Mouse (Mus musculus) T-helper 17 cell (primary cell): ENCODE measurements at regions not wholly inside any gene's neighbourhood (a gene's known extent, or its start where the extent isn't known, plus 50 kb on each side); places are given as distances from the start of the nearest gene placed in this dataset.

Experiments used
- in situ Hi-C, 2 experiments: fragments of 300-600 bp; cut with MboI, MseI; formaldehyde crosslinking; loops; 1 replicate in 1 of 2; 2 replicates in 1 of 2; pipeline ENCODE4 v1.15.1; 2025; ENCODE audit warnings: high pct_unique_total_duplicates in 2 of 2

DNA sequence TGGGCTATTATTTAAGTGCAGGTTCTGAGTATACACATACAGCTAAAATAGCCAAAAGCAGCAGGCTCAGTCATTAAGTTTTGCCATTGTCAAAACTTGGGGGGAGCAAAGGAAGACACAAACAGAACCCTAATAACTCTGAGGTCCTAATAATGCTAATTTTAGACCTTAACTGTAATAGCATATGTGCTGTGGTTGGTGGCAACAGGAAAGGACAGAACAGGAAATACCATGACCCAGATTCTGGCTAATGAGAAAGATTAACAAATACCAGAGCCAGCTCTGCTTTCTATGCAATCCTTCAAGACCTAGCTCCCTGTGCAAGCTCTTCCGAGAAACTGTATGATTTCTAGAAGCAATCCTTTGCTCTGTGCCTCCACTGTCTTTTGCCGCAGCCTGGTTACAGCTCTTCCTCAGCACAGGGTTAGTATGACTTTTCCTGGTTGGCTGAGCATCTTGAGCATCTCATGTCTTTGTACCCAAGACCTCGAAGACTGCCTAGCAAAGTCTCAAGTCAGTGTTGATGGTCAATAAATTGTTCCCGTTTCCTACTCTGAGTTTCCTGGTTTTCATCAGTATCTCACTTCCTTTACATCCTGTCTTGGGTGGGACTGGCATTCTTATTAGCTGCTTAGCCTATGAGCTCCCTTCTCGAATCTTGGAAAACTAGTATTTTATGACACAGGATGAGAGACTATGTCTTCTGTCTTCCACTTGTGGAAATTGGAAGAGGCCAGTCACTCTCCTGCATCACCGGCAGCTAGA lies 49.9 kb upstream of the Eed start:
- in situ Hi-C loops = no loop called here

DNA sequence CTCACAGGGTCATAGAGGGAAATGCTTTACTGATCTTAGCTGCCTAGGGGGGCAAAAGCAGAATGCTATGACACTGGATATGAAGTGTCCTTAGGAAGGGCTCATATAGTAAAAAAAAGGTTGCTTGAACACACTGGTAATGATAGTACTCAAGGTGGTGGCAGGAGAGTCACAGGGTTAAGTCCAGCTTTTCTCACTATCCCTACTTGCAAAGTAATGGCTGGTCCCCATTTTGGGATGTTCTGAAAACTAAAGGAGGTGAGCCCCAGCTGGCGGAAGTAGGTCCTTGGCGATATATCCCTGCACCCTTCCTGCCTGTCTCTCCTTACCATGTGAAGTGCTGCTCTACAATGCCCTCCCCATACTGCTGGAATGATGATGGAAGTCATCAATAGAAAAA lies 52.3 kb upstream of the Eed start:
- in situ Hi-C loops = no loop called here

DNA sequence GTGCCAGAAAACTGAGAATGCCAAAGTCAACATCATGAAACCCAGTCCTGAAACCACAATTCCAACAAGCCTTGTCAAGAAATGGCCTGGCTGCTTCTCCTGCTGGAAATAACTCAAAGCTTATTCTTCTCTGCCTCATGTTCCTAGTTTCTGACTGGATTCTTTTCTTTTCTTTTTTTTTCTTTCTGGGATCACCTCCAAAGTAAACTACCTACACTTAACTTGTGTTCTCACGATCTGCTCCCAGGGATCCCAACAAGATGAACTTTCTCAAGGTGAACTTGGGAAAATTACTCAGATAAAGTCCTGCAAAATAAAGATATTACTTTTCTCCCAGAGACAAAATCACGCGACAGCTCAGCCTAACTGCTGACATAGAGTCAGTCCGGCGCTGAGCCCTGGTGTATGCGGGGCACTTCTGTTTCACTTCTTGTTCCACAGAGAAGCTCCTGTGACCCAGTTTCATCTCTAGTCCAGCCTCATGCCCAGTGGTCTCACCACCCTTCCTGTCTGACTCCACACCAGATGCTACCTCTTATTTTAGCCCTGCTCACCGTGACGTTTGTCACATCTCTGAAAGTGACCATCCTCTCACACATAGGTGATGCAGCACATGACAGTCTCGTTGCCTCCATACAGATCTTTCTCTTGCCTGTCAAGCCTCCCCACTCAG lies 53.0 kb upstream of the Eed start:
- in situ Hi-C loops = no loop called here

DNA sequence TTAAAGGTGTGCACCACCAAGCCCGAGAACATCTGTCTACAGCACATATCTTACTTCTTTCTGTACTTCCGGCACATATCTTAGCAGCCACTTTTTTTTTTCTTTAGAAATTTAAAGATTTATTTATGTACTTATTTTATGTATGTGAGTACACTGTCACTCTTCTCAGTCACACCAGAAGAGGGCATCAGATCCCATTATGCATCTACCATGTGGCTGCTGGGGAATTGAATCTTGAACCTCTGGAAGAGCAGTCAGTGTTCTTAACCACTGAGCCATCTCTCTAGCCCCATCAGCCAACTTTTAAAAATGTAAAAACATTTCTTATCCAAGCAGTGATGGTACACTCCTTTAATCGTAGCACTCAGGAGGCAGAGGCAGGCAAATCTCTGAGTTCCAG lies 53.7 kb upstream of the Eed start:
- in situ Hi-C loops = no loop called here

DNA sequence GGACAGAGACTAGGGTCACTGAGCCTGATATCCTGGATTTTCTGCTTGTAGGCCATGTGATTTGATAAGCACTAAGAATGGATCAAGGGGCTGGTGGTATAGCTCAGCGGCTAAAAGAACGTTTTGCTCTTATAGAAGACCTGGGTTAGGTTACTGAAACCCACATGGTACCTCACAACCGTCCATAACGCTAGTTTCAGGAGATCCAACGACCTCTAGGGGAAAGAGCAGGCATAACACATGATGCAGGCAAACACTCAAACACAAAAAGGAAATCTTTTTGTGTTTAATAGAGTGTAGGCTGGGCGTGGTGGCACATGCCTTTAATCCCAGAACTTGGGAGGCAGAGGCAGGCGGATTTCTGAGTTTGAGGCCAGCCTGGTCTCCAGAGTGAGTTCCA lies 54.6 kb upstream of the Eed start:
- in situ Hi-C loops = no loop called here

DNA sequence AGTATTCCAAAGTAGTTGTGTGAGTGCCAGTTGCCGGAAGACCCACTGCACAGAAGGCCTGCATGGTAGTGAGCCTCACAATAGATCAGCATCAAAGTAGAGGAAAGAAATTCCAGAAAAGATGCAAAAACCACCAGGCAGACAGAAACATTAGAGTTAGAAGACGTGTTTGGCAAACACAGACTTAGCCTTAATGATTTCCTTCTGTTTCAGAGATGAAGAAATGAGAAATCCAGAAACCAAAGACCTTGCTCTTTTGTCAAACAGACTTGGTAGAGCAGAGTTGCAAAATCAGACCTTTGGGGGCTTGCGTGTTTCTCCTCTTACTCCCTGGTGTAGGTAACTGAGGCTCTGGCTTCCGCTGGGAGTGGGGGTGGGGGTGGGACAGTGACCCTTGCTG lies 57.0 kb upstream of the Eed start:
- in situ Hi-C loops = no loop called here

DNA sequence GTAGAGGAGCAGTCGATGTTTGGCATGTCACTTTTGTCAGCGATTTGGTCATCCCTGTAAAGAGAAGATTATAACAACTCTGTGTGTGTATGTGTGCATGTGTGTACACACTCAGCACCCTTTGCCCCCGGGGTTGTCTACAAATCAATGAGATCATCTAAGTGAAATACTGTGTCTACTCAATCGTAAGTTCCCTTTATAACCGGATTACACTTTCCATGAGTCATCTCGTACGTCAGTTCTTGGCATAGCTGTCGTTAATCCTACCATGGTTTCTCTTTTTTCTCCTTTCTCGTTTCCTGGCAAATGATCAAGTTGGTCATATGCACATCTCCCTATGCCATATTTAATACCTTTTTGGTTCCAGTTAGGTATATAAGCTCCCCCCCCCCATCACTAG lies 58.7 kb upstream of the Eed start:
- in situ Hi-C loops = no loop called here

DNA sequence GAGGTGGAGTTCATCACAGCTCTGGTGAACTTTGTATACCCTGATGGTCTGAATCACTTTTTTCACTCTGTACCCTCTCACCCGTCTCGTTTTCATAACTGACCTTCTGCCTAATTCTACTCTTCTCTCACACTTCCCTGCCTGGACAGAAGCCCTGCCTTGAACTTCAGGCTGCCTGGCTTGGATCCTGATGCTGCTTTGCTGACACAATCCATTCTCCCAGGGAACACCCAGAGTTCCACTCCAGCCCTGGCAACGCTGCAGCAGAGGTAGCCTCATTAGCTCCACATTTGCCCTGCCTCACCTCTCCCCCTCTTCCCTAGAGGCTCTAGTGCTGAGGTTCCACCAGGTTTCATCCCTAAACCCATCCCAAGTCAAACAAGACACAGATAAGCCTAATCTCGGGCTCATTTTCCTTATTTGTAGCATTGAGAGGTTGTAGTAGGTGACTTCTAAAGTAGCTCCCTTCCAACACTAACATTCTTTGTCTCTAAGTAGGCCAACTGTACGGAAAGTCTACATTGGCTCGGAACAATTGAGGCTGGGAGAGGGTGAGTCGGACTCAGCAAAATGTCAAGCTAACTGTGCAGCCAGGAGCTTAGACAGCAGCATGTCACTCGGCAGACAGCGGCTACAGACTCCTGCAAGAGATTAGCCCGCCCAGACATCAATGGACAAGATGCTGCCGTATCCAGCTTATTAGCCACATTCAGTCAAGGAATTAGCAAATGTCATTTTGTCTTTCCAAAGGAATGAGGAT lies 60.0 kb upstream of the Eed start:
- in situ Hi-C loops = loop anchor here in 1 of 2 experiments (5.0 kb wide), 1 partner anchor 38 kb away; no protein-coding TSS in a partner anchor

DNA sequence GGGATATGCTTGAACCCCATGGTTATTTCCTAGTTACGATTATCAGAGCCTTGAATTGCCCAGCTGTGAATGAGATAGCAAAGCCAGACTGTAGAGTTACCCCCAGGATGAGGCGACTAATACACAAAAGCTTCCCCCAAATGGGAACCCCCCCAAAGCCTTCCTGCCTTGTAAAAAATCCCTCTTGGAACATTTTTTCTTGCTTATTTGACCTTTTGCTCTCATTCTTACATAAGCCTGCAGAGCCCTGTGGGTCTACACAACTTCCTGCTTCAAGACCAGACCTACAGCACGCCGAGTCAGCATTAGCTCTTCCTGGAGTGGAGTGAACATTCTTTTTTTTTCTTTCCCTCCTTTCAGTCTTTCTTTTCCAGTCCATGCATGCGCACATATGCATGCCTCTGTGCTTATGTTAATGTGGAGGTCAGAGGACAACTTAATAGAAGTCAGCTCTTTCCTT lies 60.8 kb upstream of the Eed start:
- in situ Hi-C loops = loop anchor here in 1 of 2 experiments (5.0 kb wide), 1 partner anchor 39 kb away; no protein-coding TSS in a partner anchor

DNA sequence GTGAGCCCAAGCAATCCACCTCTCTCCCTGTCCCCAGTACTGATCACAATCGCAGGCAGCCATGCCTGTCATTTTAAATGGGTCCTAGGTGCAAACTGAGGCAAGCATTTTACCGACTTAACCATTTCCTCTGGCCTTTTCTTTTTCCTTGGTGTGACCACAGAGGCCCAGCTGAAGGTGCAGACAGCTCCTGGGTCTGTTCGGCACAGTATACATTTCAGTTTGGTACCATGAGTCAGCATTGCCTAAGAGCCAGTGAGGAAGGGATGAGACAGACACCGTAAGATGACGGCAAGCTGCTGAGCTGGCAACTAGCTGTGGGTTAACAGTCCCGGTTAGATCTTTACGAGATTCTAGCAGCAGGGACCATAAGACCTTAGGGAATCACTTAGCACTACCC lies 61.6 kb upstream of the Eed start:
- in situ Hi-C loops = loop anchor here in 1 of 2 experiments (5.0 kb wide), 1 partner anchor 40 kb away; no protein-coding TSS in a partner anchor

DNA sequence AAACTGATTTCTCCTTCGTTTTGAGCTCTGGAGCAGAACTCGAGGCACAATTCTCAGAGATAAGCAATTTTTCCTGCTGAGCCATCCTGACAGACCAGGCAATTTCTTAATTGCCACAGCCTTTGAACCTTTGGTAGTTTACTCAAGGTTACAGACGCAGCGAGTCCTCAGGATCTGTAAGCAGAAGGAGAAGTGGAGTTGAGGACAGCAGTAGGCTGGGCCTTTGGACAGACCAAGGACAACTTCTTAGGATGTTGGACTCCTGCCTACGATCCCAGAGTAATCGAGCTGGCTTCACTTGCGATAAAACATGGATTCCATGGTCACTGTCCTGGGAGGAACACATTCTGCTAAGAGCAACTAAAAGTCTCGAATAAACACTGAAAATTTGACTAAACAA lies 62.7 kb upstream of the Eed start:
- in situ Hi-C loops = loop anchor here in 1 of 2 experiments (5.0 kb wide), 1 partner anchor 41 kb away; no protein-coding TSS in a partner anchor

DNA sequence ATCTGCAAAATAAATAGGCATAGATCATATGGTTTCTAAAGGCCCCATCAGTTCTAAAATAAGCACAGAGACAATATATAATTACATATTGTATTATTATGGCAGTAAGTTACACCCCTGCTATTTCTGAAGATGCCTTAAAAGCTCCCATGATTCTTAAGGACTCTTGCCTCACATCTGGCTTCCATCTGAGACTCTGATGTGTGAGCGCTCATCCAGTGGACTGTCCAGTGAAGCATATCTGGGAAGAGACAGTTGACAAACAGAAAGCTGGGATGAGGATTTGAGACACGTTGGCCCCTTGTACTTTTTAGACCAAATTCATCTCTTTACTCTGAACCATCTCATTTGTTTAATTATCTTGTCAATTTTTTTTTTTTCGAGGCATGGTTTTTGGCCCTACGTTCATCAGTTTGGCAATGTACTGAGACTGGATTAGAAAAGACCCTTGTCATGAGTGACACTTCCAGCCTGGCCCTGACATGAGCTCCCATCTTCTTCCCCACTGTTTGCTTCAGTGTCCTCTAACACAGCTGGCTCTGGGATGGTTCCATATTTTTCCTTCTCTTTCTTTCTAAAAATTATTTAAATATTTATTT lies 63.4 kb upstream of the Eed start:
- in situ Hi-C loops = loop anchor here in 1 of 2 experiments (5.0 kb wide), 1 partner anchor 42 kb away; no protein-coding TSS in a partner anchor

DNA sequence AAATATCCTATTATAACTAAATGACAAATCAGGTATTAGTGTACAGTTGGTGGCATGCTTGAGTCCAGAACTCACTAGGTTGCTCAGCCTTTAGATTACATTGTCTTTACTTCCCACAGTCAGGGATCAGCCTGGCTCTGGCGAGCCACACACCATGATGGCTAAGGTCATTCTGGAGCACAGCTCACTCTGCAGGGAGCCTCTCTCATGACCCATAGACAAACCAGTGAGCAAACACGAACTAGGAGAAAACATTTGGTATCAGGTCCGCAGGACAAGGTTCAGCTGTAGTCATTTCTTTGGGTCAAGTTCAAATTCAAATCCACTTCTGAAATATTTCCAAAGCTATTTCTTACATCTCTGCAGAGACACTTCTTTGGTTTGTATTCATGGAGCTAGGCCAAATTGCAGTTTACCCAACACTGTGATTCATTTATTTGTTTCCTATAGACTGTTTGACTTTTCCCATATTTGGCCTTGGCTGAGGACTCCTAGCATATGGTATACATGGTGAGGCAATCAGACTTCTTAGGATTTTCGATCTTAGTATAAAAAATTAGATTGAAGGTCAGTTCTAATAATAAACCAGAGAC lies 64.5 kb upstream of the Eed start:
- in situ Hi-C loops = no loop called here

DNA sequence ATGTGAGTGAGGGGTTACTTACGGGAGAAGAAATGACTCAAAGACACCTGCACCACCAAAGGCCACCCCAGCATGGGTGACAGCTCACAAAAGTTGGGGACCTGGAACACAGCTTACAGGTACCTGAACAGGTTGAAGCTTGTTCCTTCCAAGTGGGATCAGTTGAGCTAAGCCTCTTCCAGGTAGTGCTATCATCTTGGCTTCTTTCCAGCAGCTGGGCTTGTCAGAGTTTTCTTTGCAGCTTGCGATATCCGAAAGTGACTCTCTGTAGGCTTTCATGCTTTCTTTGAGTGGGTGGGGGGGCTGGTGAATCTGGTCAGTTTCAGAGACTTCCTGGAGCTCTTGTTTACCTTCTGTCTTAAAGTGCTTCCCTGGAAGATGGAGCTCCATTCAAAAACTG lies 65.4 kb upstream of the Eed start:
- in situ Hi-C loops = no loop called here

DNA sequence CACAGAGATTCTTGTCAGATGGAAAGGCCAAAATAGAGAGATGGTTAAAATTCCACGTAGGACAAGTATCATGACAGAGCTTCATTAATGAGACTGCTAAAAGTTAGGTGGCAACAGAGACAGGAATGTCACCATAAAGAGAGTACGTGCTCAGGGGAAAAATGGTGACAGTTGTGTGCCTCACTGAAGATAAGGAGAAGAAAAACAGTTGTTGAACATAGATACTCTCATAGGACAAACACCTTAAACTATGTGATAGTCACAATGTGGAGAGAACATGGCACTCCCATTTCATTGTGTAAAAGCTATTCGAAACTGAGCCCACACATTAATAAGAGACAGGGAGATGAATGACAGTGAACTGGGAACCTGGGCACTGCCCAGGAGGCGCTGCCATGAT lies 66.1 kb upstream of the Eed start:
- in situ Hi-C loops = no loop called here

DNA sequence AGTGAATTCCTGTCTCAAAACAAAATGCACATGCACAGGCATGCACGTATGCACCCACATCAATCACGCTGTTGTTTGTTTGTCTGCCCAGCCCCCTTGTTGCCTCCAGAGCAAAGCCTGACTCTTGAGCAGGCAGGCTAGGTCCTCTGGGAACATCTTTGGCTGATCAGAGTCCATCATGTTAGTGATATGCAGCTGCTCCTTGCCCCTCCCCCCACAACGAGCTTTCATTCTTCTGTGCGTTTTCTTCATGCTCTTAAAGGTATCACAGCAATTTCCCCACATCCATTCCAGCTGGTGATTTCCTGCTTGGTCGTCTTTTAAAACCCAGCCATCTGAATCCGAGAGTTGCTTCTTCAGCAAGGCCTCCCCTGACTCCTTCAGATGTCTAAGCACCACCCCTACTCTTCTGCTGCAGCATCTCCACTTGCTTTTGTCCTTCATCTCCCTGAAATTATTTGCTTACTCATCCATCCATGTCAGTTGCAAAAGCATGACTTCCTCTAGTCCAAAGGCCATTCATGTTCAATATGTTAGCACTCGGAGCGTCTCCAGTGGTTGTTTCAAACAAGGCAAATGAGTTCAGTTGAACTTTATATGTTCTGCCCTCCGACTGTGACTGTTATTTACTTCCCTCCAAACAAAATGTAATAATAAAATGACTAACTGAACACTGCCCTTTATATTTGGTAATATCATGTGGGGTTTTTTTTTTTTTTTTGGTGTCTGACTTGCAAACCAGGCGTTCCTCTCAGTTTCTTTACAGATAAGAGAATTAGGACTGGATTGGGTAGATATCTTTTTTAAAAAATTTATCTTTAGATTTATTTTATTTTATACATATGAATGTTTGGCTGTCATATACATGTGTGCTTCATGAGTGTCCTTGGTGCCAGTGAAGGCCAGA lies 67.9 kb upstream of the Eed start:
- in situ Hi-C loops = no loop called here

DNA sequence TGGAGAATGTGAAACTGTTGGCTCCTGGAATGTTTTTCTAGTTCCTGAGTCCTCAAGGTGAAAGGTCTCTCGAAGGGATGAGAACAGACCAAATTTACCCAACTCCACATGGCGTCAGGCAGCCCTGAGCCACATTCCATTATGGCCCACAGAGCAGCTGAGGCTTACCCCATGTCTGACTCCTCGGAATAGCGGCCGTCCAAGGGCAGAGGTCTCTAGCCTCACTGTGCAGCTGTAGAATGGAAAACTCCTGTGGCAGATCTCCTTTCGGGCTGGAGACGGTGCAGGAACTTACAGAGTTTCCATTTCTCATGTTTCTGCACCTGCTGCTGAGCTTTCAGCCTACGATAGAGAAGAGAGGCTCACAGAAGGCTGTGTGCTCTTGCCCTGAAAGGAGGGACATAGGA lies 69.1 kb upstream of the Eed start:
- in situ Hi-C loops = loop anchor here in 1 of 2 experiments (10.0 kb wide), 2 partner anchors 45 to 1775 kb away; partner anchors contain the start of gene Ctsc

DNA sequence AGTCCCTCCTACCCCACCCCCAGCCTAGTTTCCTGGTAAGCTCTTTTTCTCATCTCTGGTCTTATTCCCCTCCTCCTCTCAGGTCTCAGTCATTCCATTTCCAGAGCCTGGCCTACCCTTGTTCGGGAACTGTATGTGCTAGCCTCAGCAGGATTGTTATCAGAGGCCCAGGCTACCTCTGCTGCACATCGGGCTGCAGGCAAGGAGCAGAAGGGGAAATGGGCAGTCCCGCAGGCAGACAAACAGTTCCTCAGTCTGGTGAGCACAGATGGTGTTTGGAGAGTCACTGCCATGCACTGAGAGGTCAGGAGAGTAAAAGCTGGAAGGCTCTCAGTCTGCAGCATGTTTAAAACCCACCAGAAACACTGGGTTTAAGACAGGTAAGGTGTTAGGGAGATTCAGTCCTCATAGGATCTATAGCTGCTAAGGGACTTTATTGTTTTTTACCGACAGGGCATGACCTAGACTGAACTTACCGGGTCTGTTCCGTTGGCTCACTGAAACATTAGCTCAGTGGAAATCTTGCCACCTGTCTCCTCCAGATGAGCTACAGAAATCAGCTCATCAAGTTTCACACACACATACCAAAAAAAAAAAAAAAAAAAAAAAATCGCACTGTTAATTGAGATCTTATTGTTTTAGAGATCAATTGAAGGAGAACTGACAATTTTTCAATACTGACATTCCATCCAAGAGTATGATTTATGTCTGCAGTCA lies 74.2 kb upstream of the Eed start:
- in situ Hi-C loops = loop anchor here in 1 of 2 experiments (5.0 to 10.0 kb wide), 3 partner anchors 50 to 1780 kb away; partner anchors contain the start of gene Ctsc

DNA sequence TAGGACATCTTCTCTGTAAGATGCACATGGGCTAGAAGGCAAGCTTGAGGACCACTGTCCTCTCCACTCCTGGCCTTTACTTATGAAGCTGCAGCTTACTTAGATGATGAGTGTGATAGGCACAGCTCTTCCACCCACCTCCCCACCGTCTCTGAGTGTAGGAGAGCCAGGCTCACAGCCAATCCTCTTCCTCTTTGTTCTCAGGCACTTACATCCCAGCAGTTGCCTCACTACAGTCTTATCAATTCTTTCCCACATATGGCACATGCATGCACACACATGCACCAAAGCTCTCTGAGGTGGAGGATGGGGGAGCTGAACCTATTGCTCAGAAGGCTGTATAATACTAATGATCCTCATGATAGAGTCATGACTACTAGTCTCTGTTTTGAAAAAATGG lies 72.1 kb upstream of the Picalm start:
- in situ Hi-C loops = loop anchor here in 1 of 2 experiments (5.0 to 10.0 kb wide), 3 partner anchors 53 to 1783 kb away; partner anchors contain the start of gene Ctsc
